Mouse (Mus musculus) kidney, embryonic 16.5 days (tissue): ENCODE measurements around the gene Hs6st1. TPM values are rescaled to one million over a fixed set of nuclear protein-coding genes. Genes with fewer than 3 reads are reported as not detected.

Source experiments
- ATAC-seq: fragments of 200-750 bp; cut with Nextera tagmentation; 2 replicates; pipeline ENCODE4 v1.8.0; 2017; ENCODE audit warnings: moderate TSS enrichment; ENCODE audit not compliant: low FRiP score, low TSS enrichment
- H3K27ac ChIP-seq: fragments of 300-500 bp; sonication (generic); 2 replicates; pipeline ENCODE4 v1.5.1; 2014; ENCODE audit warnings: low read length
- H3K27me3 ChIP-seq: fragments of 300-500 bp; sonication (generic); 2 replicates; pipeline ENCODE4 v1.6.1; 2014; ENCODE audit warnings: low read length, control low read depth, mixed read lengths; ENCODE audit not compliant: insufficient read depth
- H3K36me3 ChIP-seq: fragments of 300-500 bp; sonication (generic); 2 replicates; pipeline ENCODE4 v1.6.1; 2014; ENCODE audit warnings: low read length, control low read depth, mixed read lengths; ENCODE audit not compliant: insufficient read depth
- H3K4me1 ChIP-seq: fragments of 300-500 bp; sonication (generic); 2 replicates; pipeline ENCODE4 v1.6.1; 2014; ENCODE audit warnings: low read length, control low read depth, mixed read lengths; ENCODE audit not compliant: insufficient read depth
- H3K4me2 ChIP-seq: fragments of 300-500 bp; sonication (generic); replicated peaks from 2 replicates; pipeline ENCODE4 v1.6.1; 2014; ENCODE audit warnings: low read depth, low read length
- H3K4me3 ChIP-seq: fragments of 300-500 bp; sonication (generic); 2 replicates; pipeline ENCODE4 v1.5.1; 2014; ENCODE audit warnings: mild to moderate bottlenecking, low read length
- H3K9ac ChIP-seq: fragments of 300-500 bp; sonication (generic); replicated peaks from 2 replicates; pipeline ENCODE4 v1.6.1; 2014; ENCODE audit warnings: low read length
- H3K9me3 ChIP-seq: fragments of 300-500 bp; sonication (generic); 2 replicates; pipeline ENCODE4 v1.6.1; 2016; ENCODE audit warnings: low read length, control low read depth
- WGBS: fragments of 180-500 bp; shearing (Covaris S2); extraction: QIAGEN DNeasy Blood & Tissue Kit; methylation state at CpG from one replicate; pipeline ENCODE4 v1.1.7; 2014; 5-methylcytosine and 5-hydroxymethylcytosine counted together
- polyA plus RNA-seq: library from polyadenylated mRNA; unstranded; fragments of >200 nt; fragmentation: Nextera tagmentation; extraction: Ambion mirVana; gene quantifications from 2 replicates; pipeline ENCODE4 v1.2.1, GENCODE M21; 2015

Hs6st1 gene
- polyA plus RNA-seq, 1 experiment from 2014 or later, result 8.0 TPM

- no peaks in the 10 kb centered on the region for H3K27me3 ChIP-seq
- H3K9ac ChIP-seq, result no peak overlapping the region
- H3K4me2 ChIP-seq, result no peak overlapping the region
- 0 out of 2 replicates have a peak, but pooled peaks cover 4% of the 10 kb centered on the region for H3K36me3 ChIP-seq
- 77% methylated on average over 1 of the region's 1 CpGs for WGBS
- peak overlapping the region; percentile 84; the same call in 1 of the 2 replicates for H3K27ac ChIP-seq
- peaks cover 78% of the 10 kb centered on the region for H3K4me1 ChIP-seq
- no peaks in the 10 kb centered on the region for H3K9me3 ChIP-seq
- no peak for ATAC-seq
- H3K4me3 ChIP-seq, result no peak overlapping the region
These were observed 10.1 kb downstream of the Hs6st1 start for GRCm38 (mm10) chr1:36078250-36078649.

- ATAC-seq, result peak; percentile 89
- no peak overlapping the region for H3K9ac ChIP-seq
- H3K36me3 ChIP-seq, result peaks cover 12% of the 10 kb centered on the region; the same call in 1 of the 2 replicates
- no peaks in the 10 kb centered on the region for H3K27me3 ChIP-seq
- WGBS, result 9% methylated on average over 8 of the region's 8 CpGs
- peak overlapping the region; percentile 18; the same call in 1 of the 2 replicates for H3K4me2 ChIP-seq
- peaks cover 63% of the 10 kb centered on the region for H3K4me1 ChIP-seq
- no peaks in the 10 kb centered on the region for H3K9me3 ChIP-seq
- H3K4me3 ChIP-seq, result no peak overlapping the region
- H3K27ac ChIP-seq, result peak overlapping the region; percentile 84
These were observed 11.5 kb downstream of the Hs6st1 start for GRCm38 (mm10) chr1:36079679-36080078.

- Histone ChIP-seq H3K4me1 (peaks cover 51% of the 10 kb centered on the region), H3K9ac (no peak overlapping the region), H3K4me3 (no peak overlapping the region), H3K9me3 (no peaks in the 10 kb centered on the region), H3K27ac (no peak overlapping the region), H3K27me3 (no peaks in the 10 kb centered on the region), H3K4me2 (no peak overlapping the region), H3K36me3 (peaks cover 23% of the 10 kb centered on the region)
- WGBS, result 60% methylated on average over 5 of the region's 5 CpGs
- ATAC-seq, result no peak
These were observed 12.8 kb downstream of the Hs6st1 start for GRCm38 (mm10) chr1:36080974-36081373.

DNA sequence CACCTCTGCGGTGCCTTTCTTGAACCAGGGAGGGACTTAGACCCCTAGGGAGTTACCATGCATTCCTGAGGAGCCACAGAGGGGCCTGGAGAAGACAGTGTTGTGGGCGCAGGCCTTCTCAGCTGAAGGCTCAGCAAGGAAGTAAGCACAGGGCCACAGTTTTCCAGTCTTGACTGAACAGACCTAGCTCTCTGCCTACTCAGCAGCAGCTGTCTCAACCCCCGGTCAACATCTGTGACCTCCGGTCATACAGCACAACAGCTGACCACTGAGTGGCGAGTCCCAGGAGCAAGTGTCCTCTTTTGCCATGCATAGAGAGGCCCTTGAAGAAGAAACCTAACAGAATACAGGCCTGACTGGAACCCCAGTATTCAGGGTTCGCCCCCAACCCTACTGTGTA, 14.0 kb downstream of the Hs6st1 start:
- no peaks in the 10 kb centered on the region for H3K9me3 ChIP-seq
- H3K4me1 ChIP-seq, result peaks cover 43% of the 10 kb centered on the region
- peaks cover 28% of the 10 kb centered on the region for H3K36me3 ChIP-seq
- no peak overlapping the region for H3K4me2 ChIP-seq
- no peak overlapping the region for H3K27ac ChIP-seq
- 77% methylated on average over 6 of the region's 6 CpGs for WGBS
- H3K27me3 ChIP-seq, result no peaks in the 10 kb centered on the region
- H3K4me3 ChIP-seq, result no peak overlapping the region
- ATAC-seq, result no peak
- no peak overlapping the region for H3K9ac ChIP-seq

DNA sequence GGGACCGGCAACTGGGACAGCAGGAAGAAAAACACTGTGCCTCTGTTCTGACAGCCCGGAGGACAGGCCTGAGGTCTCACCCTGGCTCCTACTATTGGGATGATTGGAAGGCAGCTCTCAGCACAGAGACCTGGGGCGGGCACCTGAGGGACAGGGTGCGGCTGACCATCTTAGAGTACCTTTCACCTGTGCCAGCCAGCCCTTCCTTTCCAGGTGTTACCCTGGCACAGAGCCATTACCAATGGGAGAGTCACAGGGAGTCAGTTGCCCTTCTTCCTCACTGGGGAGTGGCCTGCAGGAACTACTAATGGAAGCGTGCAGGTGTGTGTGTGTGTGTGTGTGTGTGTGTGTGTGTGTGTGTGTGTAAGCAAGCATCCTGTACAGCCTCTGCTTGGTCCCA, 15.4 kb downstream of the Hs6st1 start:
- Histone ChIP-seq H3K4me2 (no peak overlapping the region), H3K36me3 (peaks cover 26% of the 10 kb centered on the region), H3K27ac (no peak overlapping the region), H3K4me1 (peaks cover 48% of the 10 kb centered on the region), H3K9me3 (no peaks in the 10 kb centered on the region), H3K27me3 (no peaks in the 10 kb centered on the region), H3K4me3 (no peak overlapping the region), H3K9ac (no peak overlapping the region)
- no peak for ATAC-seq
- 85% methylated on average over 5 of the region's 5 CpGs for WGBS

DNA sequence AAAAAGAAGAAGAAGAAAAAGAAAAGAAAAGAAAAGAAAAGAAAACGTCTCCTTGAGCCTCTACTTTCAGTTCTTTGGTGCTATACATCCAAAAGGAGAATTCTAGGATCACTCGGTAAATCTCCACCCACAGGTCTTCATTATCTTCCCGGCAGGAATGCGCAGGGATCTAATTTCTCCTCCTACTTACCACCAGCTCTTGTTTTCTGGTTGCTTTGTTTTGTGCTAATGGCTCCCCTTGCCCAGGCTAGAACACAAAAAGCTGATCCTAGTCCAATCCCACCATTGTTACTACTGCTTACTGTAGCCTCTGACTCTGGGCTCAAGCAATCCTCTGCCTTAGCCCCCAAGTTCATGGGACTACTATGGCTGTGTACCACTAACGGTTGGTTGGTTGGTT, 16.9 kb downstream of the Hs6st1 start:
- no peaks in the 10 kb centered on the region for H3K9me3 ChIP-seq
- H3K4me2 ChIP-seq, result no peak overlapping the region
- no peak overlapping the region for H3K4me3 ChIP-seq
- 89% methylated on average over 5 of the region's 5 CpGs for WGBS
- H3K27ac ChIP-seq, result no peak overlapping the region
- no peak for ATAC-seq
- H3K36me3 ChIP-seq, result peaks cover 24% of the 10 kb centered on the region
- peaks cover 48% of the 10 kb centered on the region for H3K4me1 ChIP-seq
- no peaks in the 10 kb centered on the region for H3K27me3 ChIP-seq
- H3K9ac ChIP-seq, result no peak overlapping the region

GRCm38 (mm10) chr1:36088367-36088766, 20.2 kb downstream of the Hs6st1 start:
- Histone ChIP-seq H3K4me2 (no peak overlapping the region), H3K4me3 (no peak overlapping the region), H3K36me3 (peaks cover 35% of the 10 kb centered on the region), H3K27ac (peak overlapping the region; percentile 70), H3K4me1 (peaks cover 43% of the 10 kb centered on the region), H3K9ac (0 out of 2 replicates have a peak overlapping the region, but pooled peaks have one; percentile 4), H3K27me3 (no peaks in the 10 kb centered on the region), H3K9me3 (no peaks in the 10 kb centered on the region)
- 47% methylated on average over 4 of the region's 4 CpGs for whole genome bisulfite sequencing
- ATAC-seq, result peak; percentile 52

GRCm38 (mm10) chr1:36089481-36089880, 21.3 kb downstream of the Hs6st1 start:
- Histone ChIP-seq H3K4me1 (peaks cover 43% of the 10 kb centered on the region), H3K36me3 (peaks cover 37% of the 10 kb centered on the region), H3K27ac (peak overlapping the region; percentile 47; the same call in 1 of the 2 replicates), H3K4me2 (no peak overlapping the region), H3K4me3 (no peak overlapping the region), H3K27me3 (no peaks in the 10 kb centered on the region), H3K9ac (no peak overlapping the region), H3K9me3 (no peaks in the 10 kb centered on the region)
- 22% methylated on average over 1 of the region's 1 CpGs for WGBS
- ATAC-seq, result peak; percentile 36; the same call in 1 of the 2 replicates

GRCm38 (mm10) chr1:36090011-36090721, 22.0 kb downstream of the Hs6st1 start:
- Histone ChIP-seq H3K4me1 (peaks cover 43% of the 10 kb centered on the region), H3K4me3 (no peak overlapping the region), H3K27me3 (no peaks in the 10 kb centered on the region), H3K4me2 (no peak overlapping the region), H3K9me3 (no peaks in the 10 kb centered on the region), H3K27ac (peak overlapping the region; percentile 47), H3K36me3 (peaks cover 37% of the 10 kb centered on the region), H3K9ac (no peak overlapping the region)
- 54% methylated on average over 6 of the region's 6 CpGs for WGBS
- no peak; the same call in 1 of the 2 replicates for ATAC-seq

DNA sequence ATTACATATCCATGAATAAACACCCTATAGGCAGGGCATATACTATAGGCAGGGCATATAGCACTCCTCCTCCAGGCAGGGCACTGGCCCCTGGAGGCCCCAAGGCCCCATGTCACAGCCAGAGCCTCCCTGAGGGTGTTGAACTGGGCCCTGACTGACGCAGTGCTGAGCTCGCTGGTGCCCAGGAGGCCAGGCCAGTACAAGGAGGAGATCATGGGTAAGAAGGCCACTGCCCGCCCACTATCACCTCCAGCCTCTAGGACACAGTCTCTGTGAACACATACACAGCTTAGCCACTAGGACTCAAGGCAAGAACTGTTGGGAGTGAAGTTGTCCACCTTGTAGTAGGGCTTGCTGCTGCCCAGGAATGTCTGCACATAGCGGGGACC, 22.5 kb downstream of the Hs6st1 start:
- no peak overlapping the region for H3K27ac ChIP-seq
- no peaks in the 10 kb centered on the region for H3K27me3 ChIP-seq
- no peak overlapping the region for H3K4me3 ChIP-seq
- no peak for ATAC-seq
- H3K9ac ChIP-seq, result no peak overlapping the region
- 92% methylated on average over 4 of the region's 4 CpGs for WGBS
- H3K4me1 ChIP-seq, result peaks cover 46% of the 10 kb centered on the region
- no peaks in the 10 kb centered on the region for H3K9me3 ChIP-seq
- peaks cover 36% of the 10 kb centered on the region for H3K36me3 ChIP-seq
- no peak overlapping the region for H3K4me2 ChIP-seq
